Mouse (Mus musculus): ENCODE data around the gene Satb1. TPM values are rescaled to one million over a fixed set of nuclear protein-coding genes. Genes with fewer than 3 reads are reported as not detected.

Satb1 gene
- total RNA-seq, 1 experiment from 2014 or later, result 181 TPM

- peak; percentile 64 for ATAC-seq (ENCODE audit: extremely low read depth, insufficient number of reproducible peaks, low FRiP score, poor library complexity, severe bottlenecking)
Observed at GRCm38 (mm10) chr17:51784935-51785334, 48.2 kb downstream of the Satb1 start.

- ATAC-seq (ENCODE audit: extremely low read depth, insufficient number of reproducible peaks, low FRiP score, poor library complexity, severe bottlenecking), result no peak
Observed at GRCm38 (mm10) chr17:51783591-51784279, 49.4 kb downstream of the Satb1 start.

GRCm38 (mm10) chr17:51780036-51780435 is 53.1 kb downstream of the Satb1 start:
- no peak for ATAC-seq (ENCODE audit: extremely low read depth, insufficient number of reproducible peaks, low FRiP score, poor library complexity, severe bottlenecking)

GRCm38 (mm10) chr17:51778961-51779360 is 54.1 kb downstream of the Satb1 start:
- ATAC-seq (ENCODE audit: extremely low read depth, insufficient number of reproducible peaks, low FRiP score, poor library complexity, severe bottlenecking), result no peak

GRCm38 (mm10) chr17:51777813-51778212 is 55.3 kb downstream of the Satb1 start:
- 0 out of 2 replicates have a peak, but pooled peaks have one; percentile 16 for ATAC-seq (ENCODE audit: extremely low read depth, insufficient number of reproducible peaks, low FRiP score, poor library complexity, severe bottlenecking)

GRCm38 (mm10) chr17:51775070-51775881 is 57.8 kb downstream of the Satb1 start:
- ATAC-seq (ENCODE audit: extremely low read depth, insufficient number of reproducible peaks, low FRiP score, poor library complexity, severe bottlenecking), result no peak

GRCm38 (mm10) chr17:51763600-51763999 is 69.5 kb downstream of the Satb1 start:
- no peak for ATAC-seq (ENCODE audit: extremely low read depth, insufficient number of reproducible peaks, low FRiP score, poor library complexity, severe bottlenecking)

GRCm38 (mm10) chr17:51762503-51762902 is 70.6 kb downstream of the Satb1 start:
- no peak for ATAC-seq (ENCODE audit: extremely low read depth, insufficient number of reproducible peaks, low FRiP score, poor library complexity, severe bottlenecking)

GRCm38 (mm10) chr17:51760997-51761655 is 72.0 kb downstream of the Satb1 start:
- ATAC-seq (ENCODE audit: extremely low read depth, insufficient number of reproducible peaks, low FRiP score, poor library complexity, severe bottlenecking), result no peak

GRCm38 (mm10) chr17:51760251-51760887 is 72.7 kb downstream of the Satb1 start:
- no peak for ATAC-seq (ENCODE audit: extremely low read depth, insufficient number of reproducible peaks, low FRiP score, poor library complexity, severe bottlenecking)

- no peak for ATAC-seq (ENCODE audit: extremely low read depth, insufficient number of reproducible peaks, low FRiP score, poor library complexity, severe bottlenecking)
Observed at GRCm38 (mm10) chr17:51759509-51759908, 73.6 kb downstream of the Satb1 start.

- no peak for ATAC-seq (ENCODE audit: extremely low read depth, insufficient number of reproducible peaks, low FRiP score, poor library complexity, severe bottlenecking)
Observed at GRCm38 (mm10) chr17:51752142-51752541, 80.9 kb downstream of the Satb1 start.

- no peak for ATAC-seq (ENCODE audit: extremely low read depth, insufficient number of reproducible peaks, low FRiP score, poor library complexity, severe bottlenecking)
Observed at GRCm38 (mm10) chr17:51747204-51747603, 85.9 kb downstream of the Satb1 start.

GRCm38 (mm10) chr17:51742502-51742901 is 90.6 kb downstream of the Satb1 start:
- ATAC-seq (ENCODE audit: extremely low read depth, insufficient number of reproducible peaks, low FRiP score, poor library complexity, severe bottlenecking), result no peak

- no peak for ATAC-seq (ENCODE audit: extremely low read depth, insufficient number of reproducible peaks, low FRiP score, poor library complexity, severe bottlenecking)
Observed at GRCm38 (mm10) chr17:51741126-51741525, 92.0 kb downstream of the Satb1 start.

GRCm38 (mm10) chr17:51740246-51740645 is 92.8 kb downstream of the Satb1 start:
- ATAC-seq (ENCODE audit: extremely low read depth, insufficient number of reproducible peaks, low FRiP score, poor library complexity, severe bottlenecking), result no peak

GRCm38 (mm10) chr17:51724486-51724885 is 108.6 kb downstream of the Satb1 start:
- ATAC-seq (ENCODE audit: extremely low read depth, insufficient number of reproducible peaks, low FRiP score, poor library complexity, severe bottlenecking), result no peak

GRCm38 (mm10) chr17:51695711-51696110 is 137.4 kb downstream of the Satb1 start:
- ATAC-seq (ENCODE audit: extremely low read depth, insufficient number of reproducible peaks, low FRiP score, poor library complexity, severe bottlenecking), result no peak

GRCm38 (mm10) chr17:51695271-51695670 is 137.8 kb downstream of the Satb1 start:
- no peak for ATAC-seq (ENCODE audit: extremely low read depth, insufficient number of reproducible peaks, low FRiP score, poor library complexity, severe bottlenecking)
